Mouse (Mus musculus) spleen, adult 2 months (tissue): ENCODE data around the gene Mdm1.

ENCODE experiments used
- CTCF ChIP-seq: fragments of 200-500 bp; IDR thresholded peaks from 2 replicates; pipeline ENCODE4 v1.5.1; 2011; ENCODE audit warnings: mild to moderate bottlenecking, inconsistent platforms; ENCODE audit not compliant: insufficient read depth, insufficient read length, insufficient replicate concordance; ENCODE audit errors: extremely low read depth
- POLR2A ChIP-seq: fragments of 200-500 bp; IDR thresholded peaks from 2 replicates; pipeline ENCODE4 v1.6.1; 2011; ENCODE audit warnings: low read depth, low read length, inconsistent platforms

- TF ChIP-seq POLR2A (no peak), CTCF (no peak)
Measured at GRCm38 (mm10) chr10:118141884-118142801, 532 bp downstream of the Mdm1 start.
